Mouse (Mus musculus) liver, embryonic 14.5 days (tissue): Measurements from ENCODE around the gene Arhgap17. TPM values are rescaled to one million over a fixed set of nuclear protein-coding genes. Genes with fewer than 3 reads are reported as not detected.

Source experiments
- ATAC-seq: fragments of 200-750 bp; cut with Nextera tagmentation; 2 replicates; pipeline ENCODE4 v1.8.0; 2017; ENCODE audit warnings: moderate number of reproducible peaks, mild to moderate bottlenecking, moderate library complexity; ENCODE audit not compliant: insufficient read depth
- DNase-seq, 3 experiments: peaks; one replicate each; pipeline ENCODE4 v3.0.0-alpha.2; 2012 to 2013; ENCODE audit warnings: low read depth in 3 of 3, low spot score in 3 of 3
- H3K27ac ChIP-seq: fragments of 300-500 bp; sonication (generic); 2 replicates; pipeline ENCODE4 v1.5.1; 2014; ENCODE audit warnings: moderate library complexity, mild to moderate bottlenecking, control low read depth, inconsistent platforms
- H3K27me3 ChIP-seq: fragments of 300-500 bp; sonication (generic); 2 replicates; pipeline ENCODE4 v1.6.1; 2014; ENCODE audit warnings: mild to moderate bottlenecking, low read length, moderate library complexity; ENCODE audit not compliant: control insufficient read depth, insufficient read depth
- H3K36me3 ChIP-seq: fragments of 300-500 bp; sonication (generic); replicated peaks from 2 replicates; pipeline ENCODE4 v1.6.1; 2014; ENCODE audit warnings: low read depth; ENCODE audit not compliant: control insufficient read depth, insufficient read depth
- H3K4me1 ChIP-seq, 2 experiments: fragments of 200-500 bp in 1 of 2; fragments of 300-500 bp in 1 of 2; sonication (generic) in 1 of 2; replicated peaks; 2 replicates each; pipeline ENCODE4 v1.6.1; 2012 to 2014; ENCODE audit warnings: antibody characterized with exemption in 1 of 2, inconsistent platforms in 1 of 2, low read length in 1 of 2; ENCODE audit not compliant: control insufficient read depth in 2 of 2, insufficient read depth in 2 of 2
- H3K4me2 ChIP-seq: fragments of 300-500 bp; sonication (generic); 2 replicates; pipeline ENCODE4 v1.6.1; 2014; ENCODE audit warnings: low read depth, mild to moderate bottlenecking, control low read depth, moderate library complexity
- H3K4me3 ChIP-seq, 2 experiments: fragments of 200-500 bp in 1 of 2; fragments of 300-500 bp in 1 of 2; sonication (generic) in 1 of 2; 2 replicates each; pipeline ENCODE4 v1.5.1; 2012 to 2014; ENCODE audit warnings: low read depth in 2 of 2, low read length in 2 of 2, mild to moderate bottlenecking in 2 of 2, control low read depth in 1 of 2, inconsistent platforms in 1 of 2, moderate library complexity in 1 of 2; ENCODE audit not compliant: insufficient read depth in 1 of 2
- H3K9ac ChIP-seq: fragments of 300-500 bp; sonication (generic); replicated peaks from 2 replicates; pipeline ENCODE4 v1.6.1; 2014; ENCODE audit warnings: mild to moderate bottlenecking, control low read depth, moderate library complexity
- H3K9me3 ChIP-seq: fragments of 300-500 bp; sonication (generic); 2 replicates; pipeline ENCODE4 v1.6.1; 2016; ENCODE audit warnings: low read length, mixed read lengths; ENCODE audit not compliant: control insufficient read depth
- CTCF ChIP-seq: IDR thresholded peaks from 2 replicates; pipeline ENCODE4 v1.5.1; 2016; ENCODE audit warnings: antibody characterized with exemption, low read depth, control low read depth
- EP300 ChIP-seq: IDR thresholded peaks from 2 replicates; pipeline ENCODE4 v1.6.1; 2016; ENCODE audit warnings: antibody characterized with exemption, low read depth
- WGBS: fragments of 180-500 bp; shearing (Covaris S2); extraction: QIAGEN DNeasy Blood & Tissue Kit; methylation state at CpG from one replicate; pipeline ENCODE4 v1.1.7; 2014; ENCODE audit not compliant: insufficient replicate concordance; 5-methylcytosine and 5-hydroxymethylcytosine counted together
- polyA plus RNA-seq, 2 experiments: library from polyadenylated mRNA; depleted of rRNA in 1 of 2; stranded (reverse) in 1 of 2; unstranded in 1 of 2; fragments of >200 nt; fragmentation: Nextera tagmentation in 1 of 2; extraction: Ambion mirVana in 1 of 2; gene quantifications; 2 replicates each; pipeline versions ENCODE4 v1.2.1 to v1.2.3; 2012 to 2014

Arhgap17 gene
- polyA plus RNA-seq, 2 experiments = 10.2 to 10.9 TPM

GRCm38 (mm10) chr7:123399286-123399685 is 29.6 kb upstream of the Arhgap17 start:
- 65% methylated on average over 4 of the region's 4 CpGs for WGBS
- TF ChIP-seq CTCF (no peak), EP300 (no peak)
- H3K9ac ChIP-seq = no peak overlapping the region
- H3K27me3 ChIP-seq = no peaks in the 10 kb centered on the region
- 0 out of 4 replicates have a peak, but pooled peaks cover 0 to 2% of the 10 kb centered on the region in 2 experiments for H3K4me1 ChIP-seq
- no peaks in the 10 kb centered on the region for H3K9me3 ChIP-seq
- ATAC-seq = no peak
- peaks cover 7% of the 10 kb centered on the region for H3K36me3 ChIP-seq
- H3K4me2 ChIP-seq = no peak overlapping the region
- no peak overlapping the region for H3K27ac ChIP-seq
- no peak overlapping the region for H3K4me3 ChIP-seq
- no peak for DNase-seq

- DNase-seq (peak; percentile 36 to 53 (median 46)), ATAC-seq (peak; percentile 62; the same call in 1 of the 2 replicates)
- Histone ChIP-seq H3K4me3 (no peak overlapping the region), H3K4me2 (no peak overlapping the region), H3K27me3 (no peaks in the 10 kb centered on the region), H3K27ac (no peak overlapping the region), H3K4me1 (0 out of 4 replicates have a peak, but pooled peaks cover 0 to 2% of the 10 kb centered on the region in 2 experiments), H3K36me3 (peaks cover 5% of the 10 kb centered on the region; the same call in 1 of the 2 replicates), H3K9ac (no peak overlapping the region), H3K9me3 (no peaks in the 10 kb centered on the region)
- TF ChIP-seq CTCF = peak; percentile 79
- no peak for TF ChIP-seq EP300
- WGBS = 25% methylated on average over 7 of the region's 7 CpGs
Measured at GRCm38 (mm10) chr7:123398828-123399227, 29.1 kb upstream of the Arhgap17 start.

GRCm38 (mm10) chr7:123397931-123398330 is 28.2 kb upstream of the Arhgap17 start:
- Histone ChIP-seq H3K4me3 (no peak overlapping the region), H3K27ac (no peak overlapping the region), H3K9me3 (no peaks in the 10 kb centered on the region), H3K27me3 (no peaks in the 10 kb centered on the region), H3K36me3 (peaks cover 5% of the 10 kb centered on the region; the same call in 1 of the 2 replicates), H3K9ac (no peak overlapping the region), H3K4me2 (no peak overlapping the region), H3K4me1 (0 out of 4 replicates have a peak, but pooled peaks cover 0 to 2% of the 10 kb centered on the region in 2 experiments)
- ATAC-seq (no peak), DNase-seq (no peak)
- 78% methylated on average over 8 of the region's 8 CpGs for WGBS
- TF ChIP-seq EP300 = no peak

- H3K4me1 ChIP-seq = 0 out of 4 replicates have a peak, but pooled peaks cover 0 to 2% of the 10 kb centered on the region in 2 experiments
- H3K4me3 ChIP-seq = no peak overlapping the region
- WGBS = 55% methylated on average over 8 of the region's 8 CpGs
- H3K27ac ChIP-seq = no peak overlapping the region
- H3K9me3 ChIP-seq = no peaks in the 10 kb centered on the region
- DNase-seq = no peak
- H3K9ac ChIP-seq = no peak overlapping the region
- TF ChIP-seq CTCF = no peak
- TF ChIP-seq EP300 = no peak
- H3K36me3 ChIP-seq = peaks cover 4% of the 10 kb centered on the region; the same call in 1 of the 2 replicates
- ATAC-seq = no peak
- no peaks in the 10 kb centered on the region for H3K27me3 ChIP-seq
- H3K4me2 ChIP-seq = no peak overlapping the region
Measured at GRCm38 (mm10) chr7:123397369-123397768, 27.7 kb upstream of the Arhgap17 start.

GRCm38 (mm10) chr7:123396900-123397299 is 27.2 kb upstream of the Arhgap17 start:
- Histone ChIP-seq H3K27ac (no peak overlapping the region), H3K9ac (no peak overlapping the region), H3K36me3 (no peaks in the 10 kb centered on the region), H3K9me3 (no peaks in the 10 kb centered on the region), H3K4me1 (0 out of 4 replicates have a peak, but pooled peaks cover 0 to 2% of the 10 kb centered on the region in 2 experiments), H3K4me2 (no peak overlapping the region), H3K27me3 (no peaks in the 10 kb centered on the region), H3K4me3 (no peak overlapping the region)
- TF ChIP-seq CTCF (no peak), EP300 (no peak)
- DNase-seq = no peak
- whole genome bisulfite sequencing = 74% methylated on average over 5 of the region's 5 CpGs
- ATAC-seq = no peak
